Mouse (Mus musculus): ENCODE measurements at regions not wholly inside any gene's neighbourhood (a gene's known extent, or its start where the extent isn't known, plus 50 kb on each side); places are given as distances from the start of the nearest gene placed in this dataset.

- H3K4me3 ChIP-seq (ENCODE audit: control insufficient read depth in 1 of 2, insufficient read depth in 1 of 2, low read depth in 2 of 2, low read length in 2 of 2) = no peak overlapping the region
- DNase-seq (ENCODE audit: low read depth, low spot score) = no peak
- TF ChIP-seq MYC (IDR thresholded peaks at IDR 0.05; ENCODE audit: low read depth, low read length) (no peak), UBTF (IDR thresholded peaks at IDR 0.05; ENCODE audit: borderline replicate concordance, insufficient read depth, low read depth, low read length) (no peak)
- no peaks in the 10 kb centered on the region for H3K4me1 ChIP-seq (ENCODE audit: control insufficient read depth in 1 of 2, insufficient read depth in 2 of 2, low read length in 2 of 2)
- no peak overlapping the region for H3K27ac ChIP-seq (ENCODE audit: control insufficient read depth, low read depth, low read length)
- no peaks in the 10 kb centered on the region for H3K9me3 ChIP-seq (replicated peaks; ENCODE audit: insufficient read depth, low read length)
- H3K79me2 ChIP-seq (ENCODE audit: control insufficient read depth, insufficient read depth, low read length, poor library complexity) = no peaks in the 10 kb centered on the region
- no peaks in the 10 kb centered on the region for H3K36me3 ChIP-seq (ENCODE audit: control insufficient read depth in 1 of 2, insufficient read depth in 2 of 2, low read length in 2 of 2)
- no peaks in the 10 kb centered on the region; a peak in 1 of 4 replicates for H3K27me3 ChIP-seq (ENCODE audit: control insufficient read depth in 1 of 2, insufficient read depth in 2 of 2, low read length in 2 of 2)
- no peak overlapping the region for H3K9ac ChIP-seq (ENCODE audit: control insufficient read depth, low read depth, low read length, poor library complexity, severe bottlenecking)
Measured at GRCm38 (mm10) chr1:16821186-16821585, 728.1 kb upstream of the 4930444P10Rik start.

GRCm38 (mm10) chr1:16816572-16816971 is 723.4 kb upstream of the 4930444P10Rik start:
- H3K36me3 ChIP-seq (ENCODE audit: control insufficient read depth in 1 of 2, insufficient read depth in 2 of 2, low read length in 2 of 2) = no peaks in the 10 kb centered on the region
- no peaks in the 10 kb centered on the region; a peak in 1 of 4 replicates for H3K27me3 ChIP-seq (ENCODE audit: control insufficient read depth in 1 of 2, insufficient read depth in 2 of 2, low read length in 2 of 2)
- no peak overlapping the region for H3K27ac ChIP-seq (ENCODE audit: control insufficient read depth, low read depth, low read length)
- H3K4me3 ChIP-seq (ENCODE audit: control insufficient read depth in 1 of 2, insufficient read depth in 1 of 2, low read depth in 2 of 2, low read length in 2 of 2) = no peak overlapping the region
- H3K79me2 ChIP-seq (ENCODE audit: control insufficient read depth, insufficient read depth, low read length, poor library complexity) = no peaks in the 10 kb centered on the region
- TF ChIP-seq USF2 (IDR thresholded peaks at IDR 0.05; ENCODE audit: borderline replicate concordance in 1 of 2, insufficient read depth in 1 of 2, low read depth in 1 of 2, low read length in 2 of 2) = no peak
- TF ChIP-seq CTCF (IDR thresholded peaks at IDR 0.05 in 2 of 3, conservative IDR thresholded peaks at IDR 0.05 in 1 of 3; ENCODE audit: control insufficient read depth in 1 of 3, insufficient read depth in 1 of 3, low read depth in 2 of 3, low read length in 3 of 3, poor library complexity in 1 of 3, severe bottlenecking in 1 of 3) = no peak
- no peak for TF ChIP-seq MAZ (IDR thresholded peaks at IDR 0.05; ENCODE audit: low read depth, low read length)
- TF ChIP-seq ZMIZ1 (IDR thresholded peaks at IDR 0.05; ENCODE audit: low read depth, low read length) = no peak
- no peak for TF ChIP-seq CHD1 (IDR thresholded peaks at IDR 0.05; ENCODE audit: low read depth, low read length)
- no peak for TF ChIP-seq GABPA (IDR thresholded peaks at IDR 0.05; ENCODE audit: low read depth, low read length)
- no peak for TF ChIP-seq SMC3 (IDR thresholded peaks at IDR 0.05; ENCODE audit: low read depth, low read length)
- no peak for TF ChIP-seq MYC (IDR thresholded peaks at IDR 0.05; ENCODE audit: low read depth, low read length)
- TF ChIP-seq NRF1 (IDR thresholded peaks at IDR 0.05; ENCODE audit: insufficient read depth, low read depth, low read length, poor library complexity, severe bottlenecking) = no peak
- TF ChIP-seq SIN3A (IDR thresholded peaks at IDR 0.05; ENCODE audit: low read length) = no peak
- TF ChIP-seq ETS1 (IDR thresholded peaks at IDR 0.05; ENCODE audit: low read depth, low read length) = no peak
- no peak for TF ChIP-seq ZKSCAN1 (IDR thresholded peaks at IDR 0.05; ENCODE audit: low read depth, low read length)
- no peak for TF ChIP-seq MYB (IDR thresholded peaks at IDR 0.05; ENCODE audit: low read depth, low read length)
- TF ChIP-seq POLR2AphosphoS2 (IDR thresholded peaks at IDR 0.05; ENCODE audit: low read length) = no peak
- no peak for TF ChIP-seq RAD21 (IDR thresholded peaks at IDR 0.05; ENCODE audit: low read depth, low read length)
- DNase-seq (ENCODE audit: low read depth, low spot score) = no peak
- H3K9me3 ChIP-seq (replicated peaks; ENCODE audit: insufficient read depth, low read length) = no peaks in the 10 kb centered on the region
- no peaks in the 10 kb centered on the region for H3K4me1 ChIP-seq (ENCODE audit: control insufficient read depth in 1 of 2, insufficient read depth in 2 of 2, low read length in 2 of 2)
- no peak overlapping the region for H3K9ac ChIP-seq (ENCODE audit: control insufficient read depth, low read depth, low read length, poor library complexity, severe bottlenecking)
